Mouse (Mus musculus) fibroblast of lung, adult 2 months (primary cell): Measurements from ENCODE around the gene Hnrnpl.

Experiments used
- DNase-seq: peaks from one replicate; pipeline ENCODE4 v3.0.0-alpha.2; 2011; ENCODE audit warnings: low read depth

Hnrnpl gene

DNA sequence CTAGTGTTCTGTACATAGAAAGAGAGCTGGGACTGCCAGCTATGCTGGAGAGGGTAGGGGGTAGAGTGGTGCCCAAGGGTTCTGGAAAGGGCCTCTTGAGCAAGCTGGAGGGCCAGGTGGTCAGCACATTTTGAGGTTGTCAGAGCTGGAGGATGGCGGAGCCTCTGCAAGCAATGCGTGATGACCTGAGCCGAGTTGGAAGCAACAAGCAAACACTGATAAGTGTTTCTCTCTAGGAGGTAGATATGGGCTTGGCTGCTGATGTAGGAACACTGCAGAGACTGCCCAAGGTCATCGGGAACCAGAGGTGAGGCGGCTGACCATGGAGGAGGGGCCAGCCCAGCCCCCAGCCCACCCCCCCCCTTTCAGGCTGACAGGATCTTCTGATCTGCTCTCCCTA lies 22.6 kb downstream of the Hnrnpl start:
- no peak for DNase-seq

DNA sequence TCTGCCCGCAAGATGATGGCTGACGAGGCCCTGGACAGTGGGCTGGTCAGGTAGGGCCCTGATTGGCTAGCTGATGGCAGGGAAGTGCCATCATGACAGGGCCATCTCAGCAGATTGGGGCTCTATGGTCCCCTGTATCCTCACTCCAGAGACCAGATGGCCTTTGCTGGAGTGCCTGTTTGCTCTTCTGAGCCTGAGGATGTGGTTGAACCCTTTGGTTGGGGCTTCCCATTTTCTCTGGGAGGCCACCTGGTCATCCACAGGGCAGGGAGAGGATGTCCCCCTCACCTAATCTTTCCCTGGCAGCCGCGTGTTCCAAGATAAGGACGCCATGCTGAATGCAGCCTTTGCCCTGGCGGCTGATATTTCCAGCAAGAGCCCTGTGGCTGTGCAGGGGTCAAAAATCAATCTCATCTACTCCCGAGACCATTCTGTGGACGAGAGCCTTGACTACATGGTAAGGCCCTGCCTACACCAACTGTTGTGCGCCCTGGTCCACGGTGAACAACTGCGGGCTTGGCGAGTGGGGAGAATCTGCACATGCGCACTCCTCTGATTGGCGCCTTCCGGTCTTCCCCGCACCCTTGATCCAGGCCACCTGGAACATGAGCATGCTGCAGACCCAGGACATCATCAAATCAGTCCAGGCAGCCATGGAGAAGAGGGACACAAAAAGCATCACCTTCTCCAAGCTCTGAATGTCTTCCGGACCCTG lies 23.2 kb downstream of the Hnrnpl start:
- no peak for DNase-seq

DNA sequence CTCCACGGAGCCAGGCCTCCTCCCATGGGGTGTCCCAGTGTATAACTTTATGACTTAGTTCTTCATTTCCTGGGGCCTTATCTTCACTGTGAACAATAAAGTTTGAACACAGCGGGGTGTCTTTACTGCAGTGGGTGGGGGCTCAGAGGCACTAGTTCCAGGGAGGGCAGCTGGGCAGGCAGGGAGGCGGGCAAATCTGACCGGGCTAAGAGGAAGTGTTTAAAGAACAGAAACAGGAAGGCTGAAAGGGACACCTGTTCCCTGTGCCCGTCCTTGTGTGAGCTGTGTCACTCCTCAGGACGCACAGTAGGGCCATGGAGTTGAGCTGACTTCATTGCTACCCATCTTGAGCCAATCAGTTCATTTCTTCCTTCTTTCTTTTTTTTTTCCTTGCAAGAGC lies 23.8 kb downstream of the Hnrnpl start:
- DNase-seq = no peak

DNA sequence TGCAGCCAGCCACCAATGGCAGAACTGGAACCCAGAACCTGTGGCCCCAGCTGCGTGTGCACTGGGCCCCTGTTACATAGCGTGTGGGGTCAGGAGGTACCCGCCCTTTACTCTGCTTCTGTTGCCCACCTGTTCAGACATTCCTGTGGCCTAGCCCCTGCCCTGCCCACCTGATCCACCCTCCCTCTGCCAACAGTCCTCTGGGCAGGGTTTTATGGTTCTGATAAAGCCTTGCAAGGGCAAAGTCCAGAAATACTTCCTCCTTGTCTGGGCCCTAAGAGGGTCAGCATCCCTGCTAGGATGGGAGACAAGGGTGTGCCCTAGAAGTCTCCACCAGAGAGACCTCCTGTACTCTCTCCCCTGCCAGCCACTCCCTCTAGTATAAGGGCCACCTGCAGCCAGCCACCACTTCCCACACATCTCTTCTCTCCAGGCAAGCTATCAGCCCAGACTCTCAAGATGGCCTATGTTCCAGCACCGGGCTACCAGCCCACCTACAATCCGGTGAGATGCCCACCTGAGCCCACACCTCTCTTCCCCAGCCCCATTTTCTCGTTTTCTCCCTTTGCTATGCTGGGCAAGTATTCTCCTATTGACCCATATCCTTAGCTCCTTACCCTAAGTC lies 25.5 kb downstream of the Hnrnpl start, which contains the start of gene Lgals4:
TSS of gene Lgals4 (plus strand) at position 132 of the 625 bp plus-strand sequence.
- no peak for DNase-seq

DNA sequence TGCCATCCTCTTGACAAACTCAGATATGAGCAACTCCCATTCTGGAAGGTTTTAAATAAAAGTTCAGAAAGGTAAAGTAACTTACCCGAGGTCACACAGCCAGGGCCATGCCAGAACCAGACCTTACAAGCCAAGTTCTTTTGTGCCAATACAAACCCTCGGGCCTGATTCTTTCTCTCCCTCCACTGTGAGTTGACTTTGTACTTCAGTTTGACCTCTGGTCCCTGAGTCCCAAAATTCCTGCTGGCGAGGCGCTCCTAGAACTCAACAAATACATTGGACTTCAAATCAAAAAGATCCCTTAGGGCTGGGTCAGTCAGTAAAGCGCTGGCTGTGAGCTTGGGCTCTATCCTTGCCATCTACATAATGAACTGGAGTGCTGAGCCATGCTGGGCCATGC lies 28.6 kb downstream of the Hnrnpl start:
- DNase-seq = no peak

DNA sequence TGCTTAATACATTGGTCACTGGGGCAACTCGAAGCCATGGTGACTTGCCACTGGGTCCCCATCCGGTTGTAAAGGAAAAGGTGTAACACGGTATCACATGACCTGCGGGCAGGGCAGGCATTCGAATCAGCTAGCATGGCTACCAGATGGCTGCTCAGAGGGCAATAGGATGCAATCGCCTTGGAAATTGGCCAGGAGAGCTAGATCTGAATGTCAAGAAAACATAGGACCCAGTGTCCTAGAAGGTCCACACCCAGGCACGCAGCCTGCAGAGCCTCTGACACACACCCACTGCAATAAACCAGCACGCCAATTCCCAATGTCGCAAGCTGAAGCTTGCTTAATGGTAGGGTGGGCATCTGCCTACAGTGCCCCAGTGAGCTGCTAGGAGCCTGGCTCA lies 30.0 kb downstream of the Hnrnpl start:
- no peak for DNase-seq

DNA sequence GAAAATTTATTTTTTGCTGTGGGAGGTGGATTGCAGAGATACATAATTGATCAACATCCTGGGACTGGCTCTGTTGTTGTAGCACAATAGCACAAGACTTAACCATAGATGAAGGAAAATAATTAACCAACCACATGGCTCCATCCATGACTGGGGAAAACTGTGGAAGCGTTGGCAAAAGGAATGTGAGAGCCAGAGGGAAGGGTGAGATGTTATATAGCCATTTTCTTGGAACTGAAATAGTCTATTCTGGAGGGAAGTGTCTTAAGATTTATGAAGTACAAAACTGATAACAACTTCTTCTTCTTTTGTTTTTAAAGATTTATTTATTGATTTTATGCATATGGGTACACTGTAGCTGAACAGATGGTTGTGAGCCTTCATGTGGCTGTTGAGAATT lies 38.9 kb downstream of the Hnrnpl start:
- no peak for DNase-seq

DNA sequence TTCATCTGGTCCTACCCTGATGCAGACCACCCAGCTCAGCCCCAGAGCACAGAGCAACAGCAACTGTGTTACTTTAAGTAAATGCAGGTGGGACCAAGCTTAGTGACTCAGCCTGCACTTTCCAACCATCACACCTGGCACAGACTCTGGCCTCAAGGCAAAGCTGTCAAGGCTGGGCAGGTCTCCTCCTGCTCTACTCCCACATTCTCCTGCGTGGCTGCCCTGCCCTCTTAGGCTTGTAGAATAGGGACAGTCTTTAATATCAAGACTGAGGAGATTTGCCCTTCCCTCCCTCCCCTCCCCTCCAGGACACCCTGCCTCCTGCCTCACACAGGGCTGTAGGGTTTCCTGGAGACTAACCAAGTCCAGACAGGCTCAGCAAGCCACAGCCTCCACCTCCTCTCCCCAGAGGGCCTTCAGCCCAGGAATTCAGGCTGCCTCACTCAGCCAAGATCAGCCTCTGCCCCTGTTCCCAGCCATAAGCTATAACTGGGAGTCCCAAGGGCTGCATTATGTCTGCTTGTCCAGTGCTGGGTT lies 41.4 kb downstream of the Hnrnpl start:
- DNase-seq = peak; percentile 59

DNA sequence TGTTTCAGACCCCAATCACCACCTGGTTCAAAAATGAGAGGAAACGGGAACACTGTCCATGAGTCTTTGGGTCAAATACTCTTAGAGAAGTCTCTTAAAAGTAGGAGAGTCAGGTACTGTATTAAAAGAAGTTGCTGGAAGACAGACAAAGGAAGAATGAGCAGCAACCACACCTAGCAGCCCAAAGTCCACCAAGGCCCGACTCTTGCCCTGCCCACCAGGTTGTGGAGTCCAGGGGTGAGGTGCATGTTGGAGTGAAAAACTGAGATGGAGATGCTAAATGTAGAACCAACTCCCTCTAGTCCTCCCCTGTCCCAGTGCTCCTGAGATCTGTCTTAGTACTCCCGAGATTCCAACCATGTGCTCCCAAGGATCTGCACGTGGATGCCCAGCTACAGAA lies 42.3 kb downstream of the Hnrnpl start:
- DNase-seq = no peak

DNA sequence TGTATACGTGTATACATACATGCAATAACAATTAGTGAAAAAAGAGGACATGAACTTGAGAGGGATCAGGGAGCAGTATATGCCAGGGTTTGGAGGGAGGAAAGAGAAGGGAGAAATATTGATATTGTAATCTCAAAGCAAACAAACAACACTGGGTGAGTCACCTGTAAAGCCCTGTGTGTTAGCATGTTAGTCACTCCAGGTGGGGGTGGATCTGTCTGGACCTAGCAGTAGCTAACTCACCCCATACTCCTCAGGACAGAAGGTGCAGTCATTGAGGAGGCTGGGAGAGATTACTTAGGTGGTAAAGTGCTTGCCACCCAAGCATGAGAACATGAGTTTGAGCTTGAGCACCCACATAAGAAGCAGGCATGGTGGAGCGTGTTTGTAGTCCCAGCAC lies 51.6 kb downstream of the Hnrnpl start:
- DNase-seq = no peak

DNA sequence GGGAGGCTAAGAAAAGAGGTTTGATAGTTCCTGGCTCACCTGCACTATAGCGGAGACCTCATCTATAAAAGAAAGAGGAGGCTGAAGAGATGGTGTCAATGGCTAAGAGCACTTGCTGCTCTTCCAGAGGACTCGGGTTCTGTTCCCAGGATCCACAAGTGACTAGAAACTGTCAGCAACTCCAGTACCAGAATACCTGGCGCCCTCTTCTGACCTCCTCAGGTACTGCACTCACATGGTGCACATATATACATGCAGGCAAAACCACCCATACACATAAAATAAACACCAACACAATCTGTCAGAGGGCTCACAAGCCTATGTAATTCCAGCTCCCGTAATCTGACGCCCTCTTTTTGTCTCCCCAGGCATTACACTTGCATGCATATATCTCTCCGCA lies 52.6 kb downstream of the Hnrnpl start:
- DNase-seq = no peak

DNA sequence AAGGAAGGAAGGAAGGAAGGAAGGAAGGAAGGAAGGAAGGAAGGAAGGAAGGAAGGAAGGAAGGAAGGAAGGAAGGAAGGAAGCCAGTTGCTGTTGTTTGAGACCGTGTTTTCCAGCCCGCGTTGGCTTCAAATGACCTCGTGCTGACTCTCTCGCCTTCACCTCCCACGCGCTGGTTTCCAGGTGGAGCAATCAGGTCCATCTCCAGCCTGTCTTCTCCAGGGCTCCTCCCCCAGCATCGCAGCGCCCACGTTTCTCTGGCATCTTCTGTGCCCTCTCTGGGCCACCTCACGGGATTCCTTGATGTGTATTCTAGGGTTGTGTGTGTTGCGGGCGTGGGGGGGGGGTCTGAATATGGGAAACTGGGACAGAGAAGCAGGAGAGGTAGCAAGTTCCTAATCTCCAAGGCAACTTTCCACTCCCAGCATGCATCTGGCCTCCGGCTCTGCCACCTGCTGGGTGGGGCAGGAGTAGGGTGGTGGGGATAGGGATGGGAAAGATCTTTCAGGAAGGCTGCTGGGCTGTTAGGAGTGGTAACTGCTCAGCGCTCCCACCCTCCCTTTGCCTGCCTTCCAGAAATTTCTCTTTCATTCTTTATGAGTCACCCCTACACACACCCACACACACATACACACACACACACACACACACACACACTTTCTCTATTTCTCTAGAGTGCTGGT lies 54.6 kb downstream of the Hnrnpl start:
- DNase-seq = peak; percentile 61

DNA sequence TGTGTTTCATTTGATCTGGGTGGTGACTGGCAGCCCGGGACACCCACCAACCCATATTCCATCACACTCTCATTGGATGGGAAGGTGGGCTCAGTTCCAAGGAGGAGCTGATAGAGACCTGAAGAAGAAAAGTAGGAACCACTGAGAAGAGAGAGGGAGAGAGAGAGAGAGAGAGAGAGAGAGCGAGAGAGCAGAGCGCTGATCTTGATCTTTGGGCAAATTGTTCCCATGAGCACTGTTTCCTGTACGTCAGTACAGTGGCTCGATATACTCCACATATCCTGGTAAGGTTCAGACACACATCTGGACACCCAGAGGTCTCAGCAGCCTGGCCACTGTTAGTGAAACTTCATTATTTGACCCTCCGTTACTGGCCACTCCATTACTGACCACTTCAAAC lies 55.2 kb downstream of the Hnrnpl start, which contains the start of gene Lgals7:
TSS of gene Lgals7 (plus strand) at position 314 of the 400 bp plus-strand sequence.
- DNase-seq = no peak

DNA sequence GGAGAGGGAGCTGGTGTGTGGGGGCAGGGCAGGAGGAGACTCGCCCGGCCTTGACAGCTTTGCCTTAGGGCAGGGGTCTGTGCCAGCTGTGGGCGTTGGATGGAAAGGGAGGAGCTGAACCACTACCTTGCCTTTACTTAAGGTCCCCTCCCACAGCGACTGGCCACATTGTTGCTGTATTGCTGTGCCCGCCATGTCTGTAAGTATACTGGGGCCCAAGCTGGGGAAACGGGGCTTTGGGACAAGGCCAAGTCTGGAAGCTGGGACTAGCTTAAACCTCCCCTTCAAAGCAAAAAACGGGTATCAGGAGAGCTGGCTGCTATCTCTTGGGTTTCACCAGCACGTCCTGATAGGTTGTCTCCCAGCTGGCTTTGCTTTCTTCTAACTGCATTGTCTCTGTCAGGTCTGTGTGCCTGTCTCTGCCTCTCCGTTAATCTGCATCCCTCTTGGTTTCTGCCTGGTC lies 56.0 kb downstream of the Hnrnpl start:
- no peak for DNase-seq

DNA sequence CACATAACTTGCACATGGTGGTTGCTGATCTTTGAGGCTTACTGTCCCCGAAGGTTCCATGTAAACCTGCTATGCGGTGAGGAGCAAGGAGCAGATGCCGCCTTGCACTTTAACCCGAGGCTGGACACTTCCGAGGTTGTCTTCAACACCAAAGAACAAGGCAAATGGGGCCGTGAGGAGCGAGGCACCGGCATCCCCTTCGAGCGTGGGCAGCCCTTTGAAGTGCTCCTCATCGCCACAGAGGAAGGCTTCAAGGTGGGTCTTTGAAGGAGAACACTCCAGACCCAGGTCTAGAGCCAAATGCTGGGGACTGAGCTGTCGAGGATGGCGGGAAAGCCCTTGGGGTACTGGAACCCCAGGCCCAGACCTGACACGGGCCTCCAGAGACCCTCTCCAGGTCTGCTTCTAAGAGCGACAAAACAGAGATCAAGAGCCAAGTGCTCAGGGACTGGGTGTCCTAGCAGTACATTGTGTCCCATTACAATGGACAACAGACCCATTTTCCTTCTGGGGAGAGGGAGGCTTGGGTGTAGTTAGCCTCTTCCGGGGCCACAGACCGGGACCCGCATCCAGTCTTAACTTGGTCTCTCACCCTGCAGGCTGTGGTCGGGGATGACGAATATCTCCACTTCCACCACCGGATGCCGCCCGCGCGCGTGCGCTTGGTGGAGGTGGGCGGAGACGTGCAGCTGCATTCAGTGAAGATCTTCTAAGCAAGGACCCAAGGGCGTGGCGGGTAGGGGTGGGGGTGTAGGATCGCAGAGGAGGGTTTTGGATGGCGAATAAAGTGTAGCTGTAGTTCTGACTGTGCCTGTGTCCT lies 57.4 kb downstream of the Hnrnpl start:
- peak; percentile 48 for DNase-seq

DNA sequence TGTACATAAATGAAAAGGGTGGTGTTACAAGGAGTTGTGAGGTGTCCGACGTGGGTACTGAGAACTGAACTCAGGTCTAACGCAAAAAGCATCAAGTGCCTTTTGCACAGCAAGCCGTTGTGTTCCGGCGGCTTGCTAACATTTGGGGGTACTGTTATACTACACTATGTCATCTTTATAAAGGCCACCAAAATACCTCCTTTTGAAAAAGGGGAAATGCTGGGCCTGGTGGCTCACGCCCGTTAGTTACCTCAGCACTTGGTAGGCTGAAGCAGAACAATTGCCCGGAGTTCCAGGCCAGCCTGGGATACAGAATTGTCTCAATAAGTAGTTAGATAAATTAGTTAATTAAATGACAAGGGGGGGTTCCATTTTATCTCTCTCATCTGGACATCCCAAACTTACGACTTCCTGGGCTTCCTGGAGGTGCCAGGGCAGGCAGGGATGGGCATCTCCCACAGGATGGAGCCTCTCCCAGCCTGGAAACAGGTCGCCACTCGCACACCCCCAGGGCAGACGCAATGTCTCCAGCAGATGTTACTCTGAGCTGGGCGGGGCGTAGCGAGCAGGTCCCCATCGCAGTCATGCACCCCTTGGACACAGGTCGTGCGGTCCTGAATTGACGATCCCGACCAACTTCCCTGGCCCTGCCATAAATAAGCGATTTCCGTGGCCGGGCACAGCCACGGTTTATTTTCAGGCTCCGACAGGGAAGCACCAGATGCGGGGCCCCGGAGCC lies 58.6 kb downstream of the Hnrnpl start:
- no peak for DNase-seq

DNA sequence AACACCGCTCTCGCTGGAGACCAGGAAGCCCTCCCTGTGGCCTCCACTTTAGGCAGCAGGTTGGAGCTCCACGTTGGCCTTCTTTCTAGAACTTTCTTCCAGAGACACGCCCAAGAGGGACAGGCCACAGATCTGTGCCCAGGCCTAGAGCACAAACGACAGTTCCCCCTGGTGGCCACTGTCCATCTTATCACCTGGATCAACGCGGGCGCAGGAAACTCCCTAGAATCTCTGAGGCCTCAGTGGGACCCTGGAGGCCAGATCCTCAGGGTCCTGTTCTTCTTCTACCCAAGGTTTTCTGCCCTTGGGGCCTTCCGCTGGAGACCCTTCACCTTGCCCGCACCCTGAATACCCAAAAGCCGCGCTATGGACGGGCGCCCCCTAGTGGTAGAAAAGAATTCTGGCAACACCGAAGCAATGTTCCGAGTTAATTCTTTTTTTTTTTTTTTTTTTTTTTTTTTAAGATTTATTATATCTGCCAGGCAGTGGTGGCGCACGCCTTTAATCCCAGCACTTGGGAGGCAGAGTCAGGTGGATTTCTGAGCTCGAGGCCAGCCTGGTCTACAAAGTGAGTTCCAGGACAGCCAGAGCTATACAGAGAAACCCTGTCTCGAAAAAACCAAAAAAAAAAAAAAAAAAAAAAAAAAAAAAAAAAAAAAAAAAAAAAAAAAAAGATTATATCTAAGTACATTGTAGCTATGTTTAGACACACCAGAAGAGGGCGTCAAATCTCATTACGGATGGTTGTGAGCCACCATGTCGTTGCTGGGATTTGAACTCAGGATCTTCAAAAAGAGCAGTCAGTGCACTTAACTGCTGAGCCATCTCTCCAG lies 59.4 kb downstream of the Hnrnpl start:
- DNase-seq = peak; percentile 54

DNA sequence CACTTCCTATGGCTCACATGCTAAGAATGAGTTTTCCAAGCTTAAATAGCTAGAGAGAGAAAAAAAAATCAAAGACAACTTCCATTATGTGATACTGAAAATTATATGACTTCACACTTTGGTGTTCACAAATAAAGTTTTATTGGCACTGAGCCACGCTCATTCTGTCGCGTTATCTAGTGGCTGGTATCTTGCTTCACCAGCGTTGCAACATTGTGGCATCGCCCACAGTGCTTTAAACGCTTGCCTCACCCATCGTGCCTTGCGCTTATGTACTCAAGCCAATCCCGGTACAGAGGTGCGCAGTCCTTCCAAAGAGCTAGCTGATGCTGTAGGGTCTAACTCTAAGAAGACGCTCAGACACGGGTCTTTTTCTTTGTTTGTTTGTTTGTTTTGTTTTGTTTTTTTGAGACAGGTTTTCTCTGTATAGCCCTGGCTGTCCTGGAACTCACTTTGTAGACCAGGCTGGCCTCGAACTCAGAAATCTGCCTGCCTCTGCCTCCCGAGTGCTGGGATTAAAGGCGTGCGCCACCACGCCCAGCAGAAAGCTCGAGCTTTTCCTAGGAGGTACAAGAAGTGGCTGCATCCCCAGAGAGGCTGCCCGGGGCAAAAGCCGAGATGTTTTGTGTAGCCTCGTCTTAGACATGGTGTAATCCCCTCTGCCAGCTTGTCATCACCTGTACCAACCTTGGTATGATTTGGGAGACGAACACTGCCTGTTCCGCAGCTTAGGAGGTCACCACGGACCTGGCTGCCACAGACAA lies 62.7 kb downstream of the Hnrnpl start:
- no peak for DNase-seq
